Mouse (Mus musculus): ENCODE measurements around the gene Gm11639.

The Gm11639 gene

DNA sequence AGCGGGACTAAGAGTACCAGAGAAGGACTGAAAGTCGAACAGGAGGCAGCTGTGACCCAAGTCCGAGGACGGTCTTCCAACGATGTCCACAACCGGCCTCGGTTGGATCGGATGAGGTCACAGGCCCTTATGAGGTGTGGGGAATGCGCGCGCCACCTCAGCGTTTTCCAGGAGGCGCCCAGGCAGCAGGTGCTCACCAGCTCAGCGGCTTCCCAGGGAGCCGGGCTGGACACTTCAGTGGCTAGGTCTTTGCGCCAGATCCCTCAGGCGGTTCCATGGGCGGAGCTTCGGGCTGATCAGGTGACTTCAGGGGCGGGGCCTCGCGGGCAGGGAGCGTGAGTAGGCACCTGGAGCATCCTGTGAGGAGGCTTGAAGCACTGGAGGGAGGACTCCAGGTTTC lies at the start of gene Gm11639:
Gene Gm11639, plus strand, starts transcription at position 160 of the 400 bp plus-strand sequence.
- DNase-seq (ENCODE audit: low spot score in 2 of 2) = no peak

DNA sequence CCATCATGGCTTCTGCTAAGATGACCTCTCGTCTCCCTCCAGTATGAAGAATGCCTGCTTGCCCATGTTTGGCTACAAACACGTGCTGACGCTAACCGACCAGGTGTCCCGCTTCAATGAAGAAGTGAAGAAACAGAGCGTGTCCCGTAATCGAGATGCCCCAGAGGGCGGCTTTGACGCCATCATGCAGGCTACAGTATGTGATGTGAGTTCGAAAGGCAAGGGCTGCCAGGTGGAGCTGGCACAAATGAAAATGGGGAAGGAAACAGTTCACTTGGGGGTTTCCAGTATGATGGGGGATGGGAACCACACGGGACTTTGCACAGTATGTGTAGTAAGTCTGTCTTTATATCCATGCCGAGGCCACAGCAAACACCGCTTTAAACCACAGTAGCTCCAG lies 48.5 kb upstream of the Gm11639 start:
- DNase-seq (ENCODE audit: low spot score in 2 of 2) = no peak

DNA sequence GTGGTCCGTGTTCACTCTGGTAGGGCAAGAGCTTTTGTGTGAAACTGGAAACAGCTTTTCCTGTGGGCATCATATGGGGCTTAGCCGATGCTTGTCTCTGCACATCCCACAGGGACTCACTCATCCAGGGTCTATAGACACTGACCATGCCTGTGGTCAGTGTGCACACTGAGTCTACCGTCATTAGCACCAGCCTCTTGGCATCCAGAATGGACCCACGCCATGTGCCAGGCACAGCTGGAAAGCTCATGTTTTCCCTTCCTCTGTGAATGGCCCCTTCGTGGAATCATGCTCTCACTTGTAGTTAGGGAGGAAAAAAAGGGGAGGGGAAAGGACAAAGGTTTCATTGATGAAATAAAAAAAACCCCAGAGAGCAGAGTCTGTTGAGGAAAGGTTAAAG lies 47.5 kb upstream of the Gm11639 start:
- DNase-seq (ENCODE audit: low spot score in 2 of 2) = no peak

DNA sequence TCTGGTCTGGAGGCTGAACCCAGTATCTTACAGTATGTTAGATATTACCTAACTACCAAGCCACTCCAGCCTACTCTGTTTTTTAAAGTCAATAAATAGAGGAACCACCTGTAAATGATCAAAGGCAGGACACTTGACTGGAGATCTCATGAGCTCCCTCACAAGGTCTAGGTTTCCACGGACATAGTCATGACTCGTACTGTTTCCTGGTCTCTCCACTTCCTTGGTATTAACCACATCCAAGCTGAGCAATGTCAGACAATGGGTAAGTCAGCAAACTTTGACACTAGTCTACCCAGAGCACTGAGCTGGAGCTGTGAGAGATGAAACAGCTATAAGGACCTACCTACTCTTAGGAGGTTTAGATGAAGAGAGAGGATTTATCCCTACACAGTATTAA lies 46.6 kb upstream of the Gm11639 start:
- no peak for DNase-seq (ENCODE audit: low spot score in 2 of 2)

DNA sequence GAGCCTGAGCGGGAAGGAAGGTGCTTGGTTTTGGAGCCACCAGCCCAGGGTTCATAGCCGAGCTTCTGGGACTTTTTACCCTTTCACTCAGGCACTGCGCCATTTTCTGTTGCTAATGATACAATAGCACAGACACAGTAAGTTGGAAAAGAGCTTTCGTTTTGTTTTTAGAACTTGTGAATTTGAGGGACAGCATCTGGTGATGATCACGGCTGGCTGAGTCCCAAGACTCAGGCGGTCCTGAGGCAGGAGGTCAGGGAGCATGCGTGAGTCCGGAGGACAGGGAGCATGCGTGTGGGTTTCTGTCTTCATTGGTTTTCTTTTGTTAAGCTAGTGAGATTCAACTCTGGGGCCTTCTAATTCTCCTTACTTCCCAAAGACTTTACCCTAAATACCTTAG lies 45.9 kb upstream of the Gm11639 start:
- no peak for DNase-seq (ENCODE audit: low spot score in 2 of 2)

DNA sequence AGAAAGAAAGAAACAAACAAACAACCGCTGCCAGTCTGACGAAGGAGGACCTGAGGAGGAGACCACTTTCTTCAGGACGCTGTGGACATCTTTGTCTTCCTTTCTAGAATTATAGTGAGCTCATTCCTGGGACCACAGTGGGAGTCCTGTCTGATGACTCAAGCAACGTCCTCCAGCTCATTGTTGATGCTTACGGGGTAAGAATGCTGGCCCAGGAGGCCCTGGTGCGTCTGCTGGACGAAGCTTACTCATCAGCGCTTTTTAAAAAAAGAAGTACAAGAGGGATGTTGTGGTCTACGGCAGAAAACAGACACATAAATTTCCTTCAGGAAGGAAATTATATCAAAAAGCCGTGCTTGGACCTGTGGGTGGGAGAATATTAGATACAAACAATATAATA lies 44.6 kb upstream of the Gm11639 start:
- no peak for DNase-seq (ENCODE audit: low spot score in 2 of 2)

DNA sequence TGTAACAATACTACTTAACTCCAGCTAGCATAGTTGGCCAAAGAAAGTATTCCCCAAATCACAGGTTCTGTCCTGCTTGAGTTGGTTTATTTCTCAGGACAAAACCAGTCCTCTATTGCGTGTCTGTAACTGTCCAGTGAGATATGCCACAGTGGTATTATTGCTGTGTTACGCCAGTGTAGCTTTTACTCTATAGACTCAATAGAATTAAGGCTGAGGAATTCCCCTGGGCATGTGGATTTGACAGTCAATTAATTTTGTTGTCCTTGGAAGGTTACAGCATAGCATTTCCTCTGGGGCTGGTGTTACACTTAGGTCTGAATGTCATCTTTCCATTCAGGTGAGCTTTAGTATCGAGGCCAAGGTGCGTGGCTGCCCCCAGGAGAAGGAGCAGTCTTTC lies 42.3 kb upstream of the Gm11639 start:
- DNase-seq (ENCODE audit: low spot score in 2 of 2) = no peak

DNA sequence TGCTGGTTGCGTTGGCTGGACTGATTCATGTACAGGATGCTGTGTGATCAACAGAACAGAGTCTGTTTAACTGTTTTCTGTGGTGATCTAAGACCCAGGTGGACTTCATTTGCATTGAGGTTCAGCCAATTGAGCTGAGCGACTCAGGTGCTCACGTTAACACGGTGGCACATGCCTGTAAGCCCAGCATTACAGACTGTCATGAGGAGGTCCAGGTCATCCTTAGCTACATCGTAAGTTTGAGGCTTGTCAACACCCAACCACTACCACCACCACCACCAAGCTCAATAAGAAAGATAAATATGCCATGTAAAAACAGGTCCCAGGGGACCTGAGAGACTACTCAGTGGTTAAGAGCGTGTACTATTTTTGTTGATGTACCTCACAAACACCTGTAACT lies 40.1 kb upstream of the Gm11639 start:
- DNase-seq (ENCODE audit: low spot score in 2 of 2) = no peak

DNA sequence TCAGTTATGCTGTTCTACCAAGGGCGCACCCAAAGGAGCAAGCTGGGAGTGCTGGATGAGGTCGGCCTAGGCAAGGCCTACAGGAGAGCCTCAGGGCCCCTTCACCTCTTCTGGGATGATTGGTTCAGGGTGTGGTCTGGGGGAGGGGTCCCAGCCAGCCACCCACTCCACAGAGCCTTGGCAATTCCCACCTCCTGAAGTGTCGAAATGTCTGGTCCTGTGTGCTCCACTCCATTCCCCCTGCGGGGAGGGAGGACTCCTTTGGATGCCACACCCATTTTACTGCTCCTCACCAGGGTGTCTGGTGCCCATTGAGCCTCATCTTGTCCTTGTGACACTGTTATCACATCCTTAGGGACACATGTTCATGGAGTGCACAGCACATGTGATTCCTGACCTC lies 39.3 kb upstream of the Gm11639 start:
- no peak for DNase-seq (ENCODE audit: low spot score in 2 of 2)

DNA sequence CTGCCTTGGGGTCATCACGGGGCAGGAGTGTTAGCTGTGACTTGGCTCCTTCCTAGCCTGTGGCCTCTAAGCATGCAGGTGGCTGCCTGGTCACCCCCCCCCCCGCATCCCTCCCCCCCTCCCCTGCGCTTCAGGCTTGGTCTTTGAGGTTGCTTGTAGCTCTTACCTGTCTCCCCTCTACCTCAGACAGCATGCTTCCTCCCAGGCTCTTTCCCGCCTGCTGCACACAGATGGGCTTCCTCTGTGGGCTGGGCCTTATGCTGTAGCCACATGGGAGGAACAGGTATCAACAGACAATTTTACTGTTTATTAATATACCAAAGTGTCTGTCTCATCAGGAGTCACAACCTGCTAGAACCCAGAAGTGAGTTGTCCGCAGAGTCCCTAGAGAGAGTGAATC lies 38.9 kb upstream of the Gm11639 start:
- no peak for DNase-seq (ENCODE audit: low spot score in 2 of 2)

DNA sequence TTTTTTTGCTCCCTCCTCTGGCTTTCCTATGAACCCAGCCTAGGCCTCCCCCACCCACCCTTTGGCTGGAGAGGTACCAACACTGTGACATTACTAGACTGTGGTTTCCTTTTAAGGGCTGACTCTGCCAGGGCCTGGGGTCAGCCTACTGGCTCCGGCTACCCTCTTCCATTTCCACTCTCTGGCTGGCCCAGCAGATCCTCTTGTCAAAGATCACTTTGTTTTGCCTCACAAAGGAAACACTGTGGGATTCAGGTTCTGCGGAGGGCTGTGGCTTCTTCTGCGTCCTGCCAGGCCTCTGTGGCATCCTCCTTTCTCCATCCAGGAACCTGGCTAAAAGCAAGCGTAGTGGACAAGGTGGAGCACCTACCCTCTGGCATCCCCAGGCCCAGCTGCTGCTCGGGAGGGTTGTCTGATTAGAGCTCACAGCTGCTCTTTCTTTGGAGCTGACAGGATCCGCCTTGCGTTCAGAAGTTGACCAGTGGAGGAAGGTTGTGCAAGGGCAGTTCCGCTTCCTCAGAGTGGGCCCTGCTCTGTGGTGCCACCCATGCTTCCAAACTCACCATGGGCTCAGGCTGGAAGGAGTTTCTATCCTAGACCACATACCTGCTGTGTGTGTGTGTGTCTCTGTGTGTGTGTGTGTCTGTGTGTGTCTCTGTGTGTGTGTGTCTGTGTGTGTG lies 38.2 kb upstream of the Gm11639 start:
- DNase-seq (ENCODE audit: low spot score in 2 of 2) = peak in 1 of 2 experiments; percentile 29

DNA sequence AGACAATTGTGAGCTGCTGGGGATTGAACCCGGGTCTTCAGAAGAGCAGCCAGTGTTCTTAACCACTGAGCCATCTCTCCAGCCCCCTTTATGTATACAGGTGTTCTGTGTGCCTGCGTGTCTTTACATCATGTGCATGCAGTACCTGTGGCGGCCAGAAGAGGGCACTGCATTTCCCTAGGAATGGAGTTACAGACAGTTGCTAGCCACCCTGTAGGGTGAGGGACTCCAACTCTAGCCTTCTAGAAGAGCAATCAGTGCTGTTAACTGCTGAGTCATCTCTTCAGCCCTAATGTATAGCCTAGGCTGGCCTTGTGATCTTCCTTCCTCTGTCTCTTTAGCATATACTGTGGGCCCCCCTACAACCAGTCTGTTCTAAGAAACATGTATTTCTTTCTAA lies 36.9 kb upstream of the Gm11639 start:
- no peak for DNase-seq (ENCODE audit: low spot score in 2 of 2)

DNA sequence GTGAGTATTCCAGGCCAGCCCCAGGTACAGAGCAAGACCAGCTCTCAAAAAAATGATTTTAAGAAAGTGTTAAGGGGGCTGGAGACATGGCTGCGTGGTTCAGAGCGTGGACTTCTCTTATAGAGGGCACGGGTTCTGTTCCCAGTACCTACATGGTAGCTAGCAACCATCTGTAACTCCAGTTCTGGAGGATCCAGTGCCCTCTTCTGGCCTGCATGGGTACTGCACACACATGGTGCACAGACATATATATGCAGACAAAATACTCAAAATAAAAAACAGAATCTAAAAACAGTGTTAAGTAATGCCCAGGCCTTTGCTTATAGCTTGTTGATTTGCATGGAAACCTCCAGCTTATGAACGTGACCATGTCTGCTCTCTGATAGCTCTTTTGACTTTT lies 24.9 kb upstream of the Gm11639 start:
- no peak for DNase-seq (ENCODE audit: low spot score in 2 of 2)

DNA sequence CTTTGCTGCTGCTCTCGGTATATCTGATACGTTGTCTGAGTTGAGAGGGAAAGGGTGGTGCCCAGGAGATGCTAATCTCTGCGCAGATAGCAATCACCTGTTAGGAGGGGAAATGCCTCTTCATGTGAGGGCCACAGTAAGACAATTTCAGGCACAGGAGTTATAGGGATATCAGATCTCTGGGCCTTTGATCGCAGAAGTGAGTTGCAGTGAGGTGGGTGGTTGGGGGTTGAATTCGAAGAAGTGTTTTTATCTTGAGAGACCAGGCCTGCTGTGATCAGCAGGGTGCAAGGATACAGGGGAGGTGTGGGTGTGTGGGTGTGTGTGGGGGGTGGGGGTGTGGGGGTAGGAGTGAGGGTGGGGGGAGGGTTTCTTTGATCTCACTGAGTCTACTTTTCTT lies 24.4 kb upstream of the Gm11639 start:
- DNase-seq (ENCODE audit: low spot score in 2 of 2) = no peak

DNA sequence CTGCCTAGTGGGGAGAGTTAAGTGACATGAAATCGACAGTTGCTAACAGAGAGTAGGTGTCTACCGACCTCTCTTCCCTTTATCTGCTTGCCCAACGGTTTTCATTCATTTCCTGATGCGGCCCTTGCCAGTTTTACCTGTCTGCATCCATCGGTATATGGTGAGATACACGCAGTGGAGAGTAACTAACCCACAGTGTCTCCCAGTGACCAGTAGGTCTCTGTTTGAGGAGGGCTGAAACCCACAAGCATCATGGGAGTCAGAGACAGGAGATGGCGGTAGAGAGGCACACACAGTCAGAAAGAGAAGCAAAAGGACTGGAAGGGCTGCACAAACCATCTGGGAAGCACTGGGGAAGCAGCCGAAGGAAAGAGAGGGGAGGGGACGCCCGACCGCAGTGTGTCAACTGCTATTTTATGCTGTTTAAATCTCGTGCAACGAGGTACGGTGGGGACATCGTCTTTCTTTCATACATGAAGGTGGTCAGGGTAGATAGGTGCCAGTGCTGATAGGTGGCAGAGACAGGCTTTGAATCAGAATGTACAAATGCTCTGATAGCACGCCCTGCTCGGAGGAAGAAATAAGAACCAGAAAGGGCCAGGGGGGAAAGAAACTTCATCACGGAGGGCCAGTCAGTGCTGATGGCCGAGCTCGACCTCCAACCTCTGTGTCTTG lies 23.8 kb upstream of the Gm11639 start:
- DNase-seq (ENCODE audit: low spot score in 2 of 2) = peak; percentile 55 to 60

DNA sequence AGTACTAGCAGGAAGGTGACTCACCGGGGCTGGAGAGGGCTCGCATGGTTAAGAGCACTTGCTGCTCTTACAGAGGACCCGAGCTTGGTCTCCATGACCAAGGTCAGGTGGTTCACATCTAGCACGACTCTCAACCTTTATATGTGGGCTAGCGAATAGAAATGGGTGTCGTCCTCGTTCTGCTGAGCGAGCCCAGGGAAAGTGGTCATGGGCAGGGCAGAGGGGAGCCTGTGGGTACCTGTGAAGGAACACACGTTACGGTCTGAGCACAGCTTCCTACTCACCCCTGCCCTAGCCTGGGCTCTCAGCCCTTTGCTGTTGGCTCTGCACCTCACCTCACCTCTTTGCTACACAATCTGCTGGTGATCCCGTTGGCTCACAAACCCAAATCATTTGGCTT lies 22.9 kb upstream of the Gm11639 start:
- DNase-seq (ENCODE audit: low spot score in 2 of 2) = no peak

DNA sequence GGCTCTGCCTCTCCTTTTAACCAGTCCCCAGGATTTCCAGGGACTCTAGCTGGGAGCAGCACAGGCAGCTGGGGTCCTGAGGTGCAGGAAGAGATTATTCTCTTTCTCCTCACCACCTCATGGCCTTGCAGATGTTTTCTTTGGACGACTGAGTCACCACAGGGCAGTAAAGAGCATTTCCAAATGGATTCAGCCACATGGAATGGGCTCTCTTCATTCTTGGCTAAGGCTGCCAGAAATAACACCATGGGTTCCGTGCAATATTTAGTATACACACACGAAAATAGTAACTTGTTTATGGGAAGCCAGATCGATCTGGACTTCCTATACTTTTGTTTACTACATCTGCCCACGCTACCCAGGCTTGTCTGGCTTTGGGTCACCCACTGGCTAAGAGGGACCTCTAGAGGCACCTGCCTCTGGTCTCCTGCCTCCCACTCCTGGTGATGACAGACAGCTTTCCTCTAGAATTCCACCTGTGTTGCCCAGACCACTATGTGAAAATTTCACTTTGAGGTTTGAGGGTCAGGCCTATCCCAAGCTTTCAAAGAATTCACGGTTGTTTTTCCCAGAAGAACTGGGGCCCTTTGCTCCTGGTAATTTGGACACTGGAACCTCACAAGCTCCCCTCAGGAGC lies 22.1 kb upstream of the Gm11639 start:
- DNase-seq (ENCODE audit: low spot score in 2 of 2) = no peak

DNA sequence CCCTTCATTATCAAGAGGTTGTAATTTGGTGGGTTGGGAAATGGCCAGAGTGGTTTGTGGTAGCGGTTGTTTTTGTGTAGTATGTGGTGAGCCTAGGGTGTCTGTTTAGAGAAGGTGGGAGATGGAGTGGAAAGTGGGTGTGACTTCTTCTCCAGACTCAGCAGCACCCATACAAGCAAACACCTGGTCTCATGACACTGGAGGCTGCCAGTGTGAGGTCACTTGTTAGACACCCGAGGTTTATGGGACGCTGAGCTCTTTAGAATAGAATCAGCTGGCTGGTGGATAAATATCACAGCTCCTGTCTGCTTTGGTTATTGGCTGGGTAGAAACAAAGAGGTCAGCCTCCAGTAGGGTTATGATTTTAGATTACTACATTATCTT lies 21.6 kb upstream of the Gm11639 start:
- DNase-seq (ENCODE audit: low spot score in 2 of 2) = no peak

DNA sequence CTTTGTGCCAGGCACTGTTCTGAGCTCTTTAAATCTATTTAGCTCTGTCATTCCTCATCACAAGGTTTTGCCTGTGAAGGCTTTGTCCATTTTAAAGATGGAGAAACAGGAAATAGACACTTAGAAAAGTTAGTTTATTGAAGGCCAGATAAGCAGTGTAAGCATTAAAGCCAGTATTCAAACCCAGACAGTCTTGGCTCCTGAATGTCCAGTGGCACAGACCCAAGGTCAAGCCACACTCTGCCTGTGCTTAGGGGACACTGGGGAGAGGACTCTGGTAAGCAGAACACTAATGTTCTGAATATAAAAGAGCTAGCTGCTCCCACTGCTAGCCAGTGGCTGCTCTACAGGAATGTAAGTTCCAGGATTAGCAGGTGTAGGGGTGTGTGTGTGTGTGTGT lies 21.1 kb upstream of the Gm11639 start:
- DNase-seq (ENCODE audit: low spot score in 2 of 2) = no peak

DNA sequence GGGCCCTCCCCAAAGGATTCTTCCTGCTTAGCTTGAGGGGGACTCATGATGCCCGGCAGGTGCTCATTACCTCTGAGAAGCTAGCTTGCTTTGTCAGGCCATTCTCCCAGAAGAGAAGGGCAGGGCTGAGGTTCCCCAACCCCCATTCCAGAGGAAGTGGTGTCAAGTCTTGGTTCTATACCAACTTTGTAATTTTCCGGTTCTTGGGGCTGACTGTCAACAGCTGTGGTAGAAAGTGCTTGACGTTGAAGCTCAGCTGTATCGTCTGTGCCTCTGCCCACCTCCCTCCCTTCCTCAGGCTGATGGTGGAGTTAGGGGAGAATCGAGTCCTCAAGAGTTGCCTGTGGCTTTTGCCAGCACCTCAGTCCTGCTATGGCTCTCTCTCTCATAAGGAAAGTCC lies 18.1 kb upstream of the Gm11639 start:
- DNase-seq (ENCODE audit: low spot score in 2 of 2) = no peak

DNA sequence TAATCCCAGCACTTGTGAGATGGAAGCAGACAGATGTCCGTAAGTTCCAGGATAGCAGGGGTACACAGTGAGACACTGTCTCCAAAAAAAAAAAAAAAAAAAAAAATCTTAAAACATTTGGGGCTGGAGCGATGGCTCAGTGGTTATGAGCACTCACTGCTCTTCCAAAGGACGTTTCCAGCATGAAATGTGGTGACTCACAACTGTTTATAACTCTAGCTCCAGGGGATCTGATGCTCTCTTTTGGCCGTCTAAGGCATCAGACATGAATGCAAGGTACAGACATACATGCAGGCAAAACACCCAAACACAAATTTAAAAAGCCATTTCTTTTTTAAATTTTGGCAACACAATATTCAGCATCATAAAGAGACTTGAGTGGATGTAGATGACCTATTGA lies 12.1 kb upstream of the Gm11639 start:
- no peak for DNase-seq (ENCODE audit: low spot score in 2 of 2)

DNA sequence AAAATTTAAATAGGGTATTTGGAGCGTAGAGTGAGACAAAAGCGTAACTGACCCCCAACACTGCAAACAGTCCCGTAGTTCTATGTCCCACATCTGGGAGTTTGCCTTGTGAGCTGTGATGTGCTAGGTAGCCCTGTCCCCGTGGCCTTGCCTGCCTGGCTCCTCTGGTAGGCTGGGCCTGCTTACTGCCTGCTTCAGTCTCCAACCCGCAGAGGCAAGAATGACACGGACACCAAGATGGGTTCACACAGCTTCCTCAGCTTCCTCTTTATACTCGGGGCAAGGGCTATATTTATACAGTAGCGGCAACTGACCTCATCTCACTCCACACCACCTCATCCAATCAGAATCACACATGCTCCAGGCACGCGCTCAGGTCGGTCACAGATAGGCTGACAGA lies 10.7 kb upstream of the Gm11639 start:
- DNase-seq (ENCODE audit: low spot score in 2 of 2) = no peak

DNA sequence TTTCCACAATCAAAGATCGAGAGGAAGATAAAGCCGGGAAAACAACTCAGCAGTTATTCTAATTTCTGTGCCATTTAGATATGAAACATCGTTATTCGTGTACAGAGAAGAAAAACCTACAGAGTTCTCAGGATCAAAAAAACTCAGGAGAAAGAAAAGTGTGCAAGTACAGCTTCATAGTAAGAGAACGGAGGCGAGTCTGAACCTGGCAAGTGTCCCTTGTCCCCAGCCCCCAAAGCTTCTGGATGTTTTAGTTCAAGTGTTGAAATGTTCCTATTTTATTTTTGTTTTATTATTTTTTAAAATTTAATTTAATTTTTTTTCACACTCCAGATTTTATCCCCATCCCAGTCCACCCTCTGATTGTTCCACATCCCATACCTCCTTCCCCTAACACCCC lies 7.7 kb downstream of the Gm11639 start:
- no peak for DNase-seq (ENCODE audit: low spot score in 2 of 2)

Data from right cerebral cortex, postnatal 10 days (tissue).